Mouse (Mus musculus) embryonic facial prominence, embryonic 10.5 days (tissue): Measurements from ENCODE around the gene Gsta2. TPM values are rescaled to one million over a fixed set of nuclear protein-coding genes. Genes with fewer than 3 reads are reported as not detected.
"Not testable (repeated sequence)": the region's sequence is repeated elsewhere in the genome, so short reads cannot be mapped to it uniquely, and the experiment has no call there.

ENCODE experiments used
- DNase-seq: peaks from one replicate; pipeline ENCODE4 v3.0.0-alpha.2; 2017; ENCODE audit warnings: low spot score
- H3K27ac ChIP-seq: fragments of 300-500 bp; sonication (generic); replicated peaks from 2 replicates; pipeline ENCODE4 v1.5.1; 2016; ENCODE audit warnings: mild to moderate bottlenecking
- H3K27me3 ChIP-seq: fragments of 300-500 bp; sonication (generic); replicated peaks from 2 replicates; pipeline ENCODE4 v1.6.1; 2016; ENCODE audit warnings: low read depth, mild to moderate bottlenecking; ENCODE audit not compliant: poor library complexity, severe bottlenecking
- H3K36me3 ChIP-seq: fragments of 300-500 bp; sonication (generic); replicated peaks from 2 replicates; pipeline ENCODE4 v1.6.1; 2016; ENCODE audit warnings: mild to moderate bottlenecking, moderate library complexity
- H3K4me1 ChIP-seq: fragments of 300-500 bp; sonication (generic); 2 replicates; pipeline ENCODE4 v1.6.1; 2016
- H3K4me3 ChIP-seq: fragments of 300-500 bp; sonication (generic); 2 replicates; pipeline ENCODE4 v1.5.1; 2016; ENCODE audit warnings: mild to moderate bottlenecking, moderate library complexity
- H3K9me3 ChIP-seq: fragments of 300-500 bp; sonication (generic); 2 replicates; pipeline ENCODE4 v1.6.1; 2016; ENCODE audit warnings: mild to moderate bottlenecking
- WGBS: fragments of 180-500 bp; shearing (Covaris S2); methylation state at CpG from one replicate; pipeline ENCODE4 v1.1.7; 2016; 5-methylcytosine and 5-hydroxymethylcytosine counted together
- polyA plus RNA-seq: library from polyadenylated mRNA; unstranded; fragments of >200 nt; fragmentation: Nextera tagmentation; extraction: Ambion mirVana; gene quantifications from 2 replicates; pipeline ENCODE4 v1.2.1, GENCODE M21; 2016

Gsta2 gene
- polyA plus RNA-seq, 1 experiment from 2014 or later = not detected

GRCm38 (mm10) chr9:78359750-78360483 lies 4.3 kb upstream of the Gsta2 start:
- 81% methylated on average over 6 of the region's 6 CpGs for WGBS
- Histone ChIP-seq H3K27me3 (no peaks in the 10 kb centered on the region), H3K27ac (no peak overlapping the region), H3K36me3 (no peaks in the 10 kb centered on the region), H3K4me3 (no peak overlapping the region), H3K9me3 (no peaks in the 10 kb centered on the region), H3K4me1 (no peaks in the 10 kb centered on the region)
- no peak for DNase-seq

DNA sequence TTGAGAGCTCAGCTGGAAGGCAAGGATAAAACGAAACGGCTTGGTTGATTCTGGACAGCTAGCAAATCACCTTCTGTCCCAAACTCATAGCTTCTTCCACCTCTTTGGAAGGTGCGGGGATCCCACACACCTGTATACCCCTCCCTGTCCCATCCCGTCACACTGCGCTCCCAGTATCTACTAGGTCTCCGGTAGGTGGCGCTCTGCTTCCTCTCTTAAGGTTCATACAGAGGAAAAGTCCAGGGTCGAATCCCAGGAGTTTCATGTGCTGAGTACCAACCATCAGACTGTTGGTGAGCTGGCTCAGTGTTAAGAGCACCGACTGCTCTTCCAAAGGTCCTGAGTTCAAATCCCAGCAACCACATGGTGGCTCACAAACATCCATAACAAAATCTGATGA lies 2.5 kb upstream of the Gsta2 start:
- Histone ChIP-seq H3K4me1 (no peaks in the 10 kb centered on the region), H3K4me3 (no peak overlapping the region)
- 14% methylated on average over 9 of the region's 9 CpGs for WGBS

DNA sequence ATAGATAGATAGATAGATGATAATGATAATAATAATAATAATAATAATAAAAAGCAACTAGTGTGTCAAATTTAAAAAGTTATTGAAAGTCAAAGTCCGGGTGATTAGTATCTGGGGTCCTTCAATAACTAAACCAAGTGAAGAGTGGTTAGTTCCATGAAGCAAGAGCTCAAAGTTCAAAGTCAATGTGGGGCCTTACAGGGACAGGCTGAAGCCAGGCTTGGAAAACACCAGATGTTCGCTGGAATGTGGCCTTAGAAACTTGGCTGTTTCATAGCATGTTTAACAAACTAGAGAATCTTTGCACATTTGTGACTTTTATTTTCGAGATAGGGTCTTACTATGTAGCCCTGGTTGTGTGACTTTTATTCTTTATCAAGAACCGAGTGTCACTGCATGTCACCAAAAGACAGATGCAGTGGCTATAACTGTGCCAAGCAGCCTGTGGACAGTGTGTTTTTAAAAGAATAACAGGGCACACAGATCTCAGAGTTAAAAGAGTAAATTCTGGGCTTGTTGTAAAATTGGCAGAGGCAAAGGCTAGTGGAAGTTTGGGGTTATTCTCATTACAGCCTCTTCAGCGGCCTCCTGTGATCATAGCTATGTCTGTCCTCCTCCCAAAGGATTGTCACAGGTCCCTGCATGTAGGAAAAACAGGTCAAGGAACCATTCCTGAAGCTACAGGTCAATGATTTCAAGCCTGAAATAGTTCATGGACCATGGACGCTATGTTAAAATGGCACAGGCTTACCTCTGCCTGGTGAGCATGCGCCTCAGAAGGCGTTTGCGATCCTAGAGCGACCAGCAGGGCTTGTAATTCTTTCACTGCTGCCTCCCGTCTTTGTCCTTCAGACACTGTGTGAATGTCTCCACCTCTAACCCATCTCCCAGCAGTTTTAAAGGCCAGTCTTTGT lies 666 bp downstream of the Gsta2 start:
- no peaks in the 10 kb centered on the region for H3K36me3 ChIP-seq
- 80% methylated on average over 11 of the region's 11 CpGs for WGBS
- no peaks in the 10 kb centered on the region for H3K4me1 ChIP-seq
- no peaks in the 10 kb centered on the region for H3K9me3 ChIP-seq
- no peaks in the 10 kb centered on the region for H3K27me3 ChIP-seq
- H3K27ac ChIP-seq = no peak overlapping the region
- DNase-seq = no peak
- H3K4me3 ChIP-seq = no peak overlapping the region

More for the DNA sequence above, 2.5 kb upstream of the Gsta2 start:
- DNase-seq = peak; percentile 74
- H3K27ac ChIP-seq = no peak overlapping the region
- H3K27me3 ChIP-seq = no peaks in the 10 kb centered on the region
- no peaks in the 10 kb centered on the region for H3K36me3 ChIP-seq
- H3K9me3 ChIP-seq = no peaks in the 10 kb centered on the region

- Histone ChIP-seq H3K4me3 (no peak overlapping the region), H3K27ac (no peak overlapping the region), H3K4me1 (no peaks in the 10 kb centered on the region), H3K27me3 (no peaks in the 10 kb centered on the region), H3K9me3 (no peaks in the 10 kb centered on the region), H3K36me3 (no peaks in the 10 kb centered on the region)
- DNase-seq = no peak
- WGBS = 86% methylated on average over 6 of the region's 6 CpGs
Measured at GRCm38 (mm10) chr9:78351504-78352220, 3.9 kb downstream of the Gsta2 start.

- H3K27me3 ChIP-seq, DNase-seq, H3K27ac ChIP-seq, H3K4me1 ChIP-seq, H3K4me3 ChIP-seq, H3K9me3 ChIP-seq, H3K36me3 ChIP-seq: not testable (repeated sequence)
Measured at GRCm38 (mm10) chr9:78350007-78350406, 5.6 kb downstream of the Gsta2 start.

DNA sequence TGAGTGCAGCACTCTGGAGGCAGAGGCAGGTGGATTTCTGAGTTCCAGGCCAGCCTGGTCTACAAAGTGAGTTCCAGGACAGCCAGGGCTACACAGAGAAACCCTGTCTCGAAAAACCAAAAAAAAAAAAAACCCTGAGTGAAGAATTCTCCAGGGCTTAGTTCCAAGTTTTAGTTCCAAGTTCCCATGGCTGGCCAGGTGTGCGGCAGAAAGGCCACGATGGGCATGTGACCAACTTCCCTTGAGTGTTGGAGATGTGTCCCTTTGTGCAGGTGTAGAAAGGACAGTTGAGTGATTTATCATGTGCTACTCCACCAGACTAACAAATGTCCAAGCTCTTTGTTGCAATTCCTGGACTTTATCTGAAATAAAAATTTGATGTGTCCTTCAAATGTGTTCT lies 6.4 kb downstream of the Gsta2 start:
- H3K27me3 ChIP-seq, H3K27ac ChIP-seq, H3K4me3 ChIP-seq, DNase-seq, H3K4me1 ChIP-seq, H3K9me3 ChIP-seq, H3K36me3 ChIP-seq: not testable (repeated sequence)
- 83% methylated on average over 3 of the region's 3 CpGs for WGBS

DNA sequence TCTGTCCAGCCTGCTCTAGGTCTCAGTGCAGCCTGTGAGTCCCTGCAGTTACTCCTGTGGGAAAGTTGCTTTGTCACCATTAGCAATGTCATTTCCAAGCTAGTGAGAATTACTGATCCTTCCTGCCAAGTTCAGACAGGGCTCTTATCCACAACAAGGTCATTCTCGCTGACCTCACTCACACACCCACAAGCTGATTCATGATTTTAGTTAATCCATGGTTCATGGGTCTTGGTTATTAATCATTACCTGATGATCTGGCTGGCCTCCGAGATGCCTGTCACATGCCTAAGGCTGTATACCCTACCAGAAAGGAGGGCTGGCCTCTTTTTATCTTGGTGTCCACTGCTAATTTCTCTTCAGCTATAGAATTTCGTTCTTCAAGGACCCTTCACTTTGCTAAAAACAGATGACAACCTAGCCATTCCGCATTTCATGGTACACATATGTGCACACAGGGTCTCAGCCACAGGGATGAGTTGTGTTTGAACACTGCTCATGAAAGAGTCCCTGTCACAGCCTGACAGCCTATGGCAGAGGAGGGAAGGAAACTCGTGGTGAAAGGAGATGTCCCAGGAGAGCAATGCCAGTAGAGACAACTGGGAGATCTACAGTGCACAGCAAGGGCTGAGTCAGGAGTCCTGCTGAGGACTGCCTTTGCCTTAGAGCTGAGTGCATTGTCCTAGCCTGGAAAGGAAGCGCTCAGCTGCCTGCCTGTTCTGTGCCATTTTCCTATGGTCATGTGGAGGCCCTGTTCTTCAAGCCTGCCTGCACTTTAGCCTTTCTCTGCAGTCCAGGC lies 7.2 kb downstream of the Gsta2 start:
- H3K4me1 ChIP-seq, H3K36me3 ChIP-seq, H3K27ac ChIP-seq, DNase-seq, H3K27me3 ChIP-seq, H3K4me3 ChIP-seq, H3K9me3 ChIP-seq: not testable (repeated sequence)
- 69% methylated on average over 6 of the region's 6 CpGs for WGBS

- WGBS = 69% methylated on average over 3 of the region's 3 CpGs
- Histone ChIP-seq H3K27ac (no peak overlapping the region), H3K27me3 (no peaks in the 10 kb centered on the region), H3K9me3 (no peaks in the 10 kb centered on the region), H3K36me3 (no peaks in the 10 kb centered on the region), H3K4me3 (no peak overlapping the region), H3K4me1 (no peaks in the 10 kb centered on the region)
- no peak for DNase-seq
Measured at GRCm38 (mm10) chr9:78347004-78347403, 8.6 kb downstream of the Gsta2 start.

DNA sequence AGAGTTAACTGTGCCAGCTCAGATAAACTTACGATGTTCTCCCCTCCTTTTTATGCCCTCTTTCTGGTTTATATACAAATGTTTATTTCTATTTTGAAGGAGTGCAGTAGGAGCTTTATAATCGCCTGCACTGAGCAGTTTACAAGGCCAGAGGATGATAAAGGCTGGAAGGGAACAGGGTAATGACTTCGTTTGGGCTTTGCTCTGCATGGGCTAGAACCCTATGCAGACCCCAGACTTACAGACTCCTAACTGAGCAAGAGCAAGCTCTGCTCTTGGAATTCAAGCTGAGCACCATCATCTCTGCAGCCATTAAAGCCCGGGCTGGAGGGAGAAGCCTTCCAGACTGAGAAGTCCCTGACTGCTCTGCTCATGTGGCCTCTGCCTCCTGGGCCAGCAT lies 10.4 kb downstream of the Gsta2 start:
- H3K9me3 ChIP-seq, H3K27me3 ChIP-seq, H3K4me3 ChIP-seq, DNase-seq, H3K36me3 ChIP-seq, H3K27ac ChIP-seq, H3K4me1 ChIP-seq: not testable (repeated sequence)
- whole genome bisulfite sequencing = 71% methylated on average over 4 of the region's 4 CpGs

DNA sequence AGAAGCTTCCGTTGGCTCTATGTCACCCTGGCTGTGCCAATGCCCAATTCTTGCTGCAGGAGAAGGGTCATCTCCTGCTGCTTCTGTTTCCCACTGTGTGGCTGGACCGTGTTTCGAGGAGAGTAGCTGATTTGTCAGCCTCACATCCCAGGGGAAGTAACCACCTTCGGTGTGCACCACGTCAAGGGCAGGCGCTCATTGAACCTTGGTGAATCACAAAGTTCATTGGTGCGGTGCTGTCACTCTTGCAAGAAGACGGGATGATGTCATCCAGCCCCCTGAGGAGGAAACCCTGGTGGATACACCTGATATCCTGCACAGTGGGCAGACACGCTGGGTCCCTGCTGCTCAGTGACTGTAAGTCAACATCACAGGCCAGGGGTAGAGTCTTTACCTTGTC lies 12.5 kb downstream of the Gsta2 start:
- H3K27me3 ChIP-seq, H3K36me3 ChIP-seq, H3K4me3 ChIP-seq, DNase-seq, H3K27ac ChIP-seq, H3K9me3 ChIP-seq, H3K4me1 ChIP-seq: not testable (repeated sequence)
- 90% methylated on average over 9 of the region's 9 CpGs for WGBS

DNA sequence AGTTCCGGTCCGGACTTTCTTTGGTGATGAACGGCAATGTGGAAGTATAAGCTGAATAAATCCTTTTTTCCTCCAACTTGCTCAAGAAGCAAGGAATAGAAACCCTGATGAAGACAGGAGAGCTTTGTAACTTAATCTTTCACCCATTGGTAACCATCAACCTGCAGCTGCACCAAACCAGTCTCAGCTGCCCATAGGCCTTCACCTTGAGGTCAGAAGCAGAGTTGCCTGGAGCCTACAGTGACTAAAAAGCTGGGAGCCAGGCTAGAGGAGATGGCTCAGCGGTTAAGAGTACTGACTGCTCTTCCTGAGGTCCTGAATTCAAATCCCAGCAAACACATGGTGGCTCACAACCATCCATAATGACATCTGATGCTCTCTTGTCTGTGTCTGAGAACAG lies 13.1 kb downstream of the Gsta2 start:
- H3K27ac ChIP-seq, DNase-seq, H3K27me3 ChIP-seq, H3K4me3 ChIP-seq, H3K9me3 ChIP-seq, H3K4me1 ChIP-seq, H3K36me3 ChIP-seq: not testable (repeated sequence)
- WGBS = 91% methylated on average over 4 of the region's 4 CpGs

DNA sequence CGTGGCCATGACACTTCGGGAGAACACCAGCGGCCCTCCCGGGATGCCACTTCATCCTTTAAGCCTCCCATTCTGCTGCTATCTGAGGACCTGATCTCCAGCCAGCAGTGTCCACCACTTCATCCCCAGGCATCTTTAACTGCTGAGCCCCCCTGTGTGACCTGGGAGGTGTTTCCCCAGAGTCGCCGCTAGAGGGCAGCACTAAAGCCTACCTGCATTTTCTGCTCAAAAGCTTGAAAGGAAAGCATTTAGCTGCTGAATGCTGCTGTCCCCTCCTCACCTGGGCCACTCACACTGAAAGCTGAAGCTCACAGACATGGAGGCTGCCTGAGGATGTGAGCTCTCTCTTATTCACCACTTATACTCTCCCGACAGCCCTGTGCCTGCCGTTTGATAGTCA lies 15.3 kb downstream of the Gsta2 start:
- not testable (repeated sequence) for H3K27me3 ChIP-seq, H3K36me3 ChIP-seq, H3K4me1 ChIP-seq, H3K27ac ChIP-seq, H3K4me3 ChIP-seq, H3K9me3 ChIP-seq
- 15% methylated on average over 8 of the region's 8 CpGs for WGBS
- DNase-seq = peak; percentile 78
